Mouse (Mus musculus): ENCODE results near the gene Btbd35f2.
"Not testable (repeated sequence)": the region's sequence is repeated elsewhere in the genome, so short reads cannot be mapped to it uniquely, and the experiment has no call there.

Gene Btbd35f2

DNA sequence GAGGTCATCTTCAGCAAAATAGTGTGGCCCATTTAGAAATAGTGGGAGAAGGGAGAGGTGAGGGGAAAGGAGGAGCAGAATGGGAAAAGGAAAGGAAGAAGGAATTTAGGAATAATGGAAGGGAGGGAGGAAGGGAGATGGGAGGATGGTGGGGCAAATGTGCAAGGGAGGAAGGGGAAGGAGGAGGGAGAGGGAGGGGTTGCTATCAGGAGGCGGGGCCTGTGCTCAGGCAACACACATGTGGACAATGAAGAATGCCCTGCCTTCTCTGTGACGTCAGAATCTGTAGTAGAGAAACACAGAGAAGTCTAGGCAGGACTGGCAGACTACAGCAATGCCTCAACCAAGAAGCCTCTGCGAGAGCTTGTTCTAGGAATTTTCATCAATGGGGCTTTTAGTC is at the start of gene Btbd35f2:
TSS of gene Btbd35f2 (plus strand) at position 301 of the 400 bp plus-strand sequence.
- DNase-seq: not testable (repeated sequence)
